ENCODE assay signal across 10 mouse cellular contexts in the genomic region with DNA sequence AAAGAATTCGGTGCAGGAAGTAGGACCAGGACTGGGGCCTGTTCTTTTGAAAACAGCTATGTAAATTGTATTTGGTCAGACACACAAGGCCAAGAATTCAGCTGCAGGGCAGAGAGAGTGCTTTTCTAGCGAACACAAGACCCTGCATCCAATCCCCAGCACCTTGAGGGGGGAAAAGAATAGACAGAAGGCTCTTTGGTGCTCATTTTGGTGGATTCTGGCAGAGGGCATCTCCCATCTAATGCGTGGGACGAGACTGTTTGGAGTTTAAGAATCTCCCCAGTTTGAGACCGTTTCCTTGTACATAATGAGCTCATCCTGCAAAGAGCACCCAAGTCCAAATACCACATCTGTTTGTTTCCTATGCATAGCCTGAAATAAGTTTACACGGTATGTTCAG. TPM values are rescaled to one million over a fixed set of nuclear protein-coding genes. Genes with fewer than 3 reads are reported as not detected.
DNase-seq lines count a peak whose midpoint lies in the region; ATAC-seq and TF ChIP-seq lines count a peak whose summit lies in the region.
"Had no signal": no experiment of that assay in that cellular context is flagged by ENCODE, and none has a peak within 500 bp of the region (broad histone marks: within the 10 kb centered on the region; RNA-seq: fewer than 3 reads in every experiment).

No protein-coding gene starts in this region.

- H3K9ac ChIP-seq in liver, embryonic 11.5 days (ENCODE audit: low read depth, low read length) = peak overlapping the region; percentile 50; the same call in 1 of the 2 replicates
- H3K9ac ChIP-seq in stomach, embryonic 15.5 days = no peak overlapping the region

- no peaks in the 10 kb centered on the region for H3K9me3 ChIP-seq in liver, embryonic 11.5 days (ENCODE audit: control insufficient read depth, low read length)
- H3K9me3 ChIP-seq in stomach, embryonic 15.5 days = no peaks in the 10 kb centered on the region

- DNase-seq in heart, adult 11 months = peak; percentile 88
- no peak for DNase-seq in heart, postnatal 14 days
- no peak for DNase-seq in testis, postnatal 10 days (ENCODE audit: low spot score)
- no peak for DNase-seq in liver, embryonic 11.5 days (ENCODE audit: low spot score)
- no peak for DNase-seq in ovary, postnatal 36 days (ENCODE audit: low spot score)
- no peak for DNase-seq in urinary bladder, postnatal 4 days (ENCODE audit: low spot score in 2 of 2)

- 0 out of 2 replicates have a peak overlapping the region, but pooled peaks have one; percentile 57 for H3K27ac ChIP-seq in testis, adult 2 months (ENCODE audit: control insufficient read depth, insufficient read depth, low read depth, low read length)
- H3K27ac ChIP-seq in liver, embryonic 11.5 days (ENCODE audit: low read depth, low read length) = peak overlapping the region; percentile 84
- H3K27ac ChIP-seq in stomach, embryonic 15.5 days = peak overlapping the region; percentile 85

- H3K4me1 ChIP-seq in testis, adult 2 months (ENCODE audit: control insufficient read depth, insufficient read depth, low read length) = peaks cover 6% of the 10 kb centered on the region
- H3K4me1 ChIP-seq in liver, embryonic 11.5 days (replicated peaks; ENCODE audit: control insufficient read depth, insufficient read depth, low read length) = peaks cover 25% of the 10 kb centered on the region
- peaks cover 25% of the 10 kb centered on the region for H3K4me1 ChIP-seq in stomach, embryonic 15.5 days

- no peak overlapping the region for H3K4me3 ChIP-seq in testis, adult 2 months (ENCODE audit: control insufficient read depth, low read depth, low read length)
- no peak overlapping the region for H3K4me3 ChIP-seq in liver, embryonic 11.5 days (ENCODE audit: low read depth, low read length)
- H3K4me3 ChIP-seq in stomach, embryonic 15.5 days (replicated peaks) = no peak overlapping the region

- H3K4me2 ChIP-seq in liver, embryonic 11.5 days = peak overlapping the region; percentile 56
- H3K4me2 ChIP-seq in stomach, embryonic 15.5 days = peak overlapping the region; percentile 35; the same call in 1 of the 2 replicates

- no peak for TF ChIP-seq POLR2A in testis, adult 2 months (IDR thresholded peaks at IDR 0.05; ENCODE audit: control insufficient read depth, low read depth, low read length)

- H3K36me3 ChIP-seq in testis, adult 2 months (ENCODE audit: control insufficient read depth, insufficient read depth, low read length) = no peaks in the 10 kb centered on the region
- no peaks in the 10 kb centered on the region for H3K36me3 ChIP-seq in liver, embryonic 11.5 days (ENCODE audit: control insufficient read depth, insufficient read depth, low read length)
- no peaks in the 10 kb centered on the region for H3K36me3 ChIP-seq in stomach, embryonic 15.5 days

- no peaks in the 10 kb centered on the region for H3K27me3 ChIP-seq in testis, adult 2 months (ENCODE audit: control insufficient read depth, insufficient read depth, low read length)
- no peaks in the 10 kb centered on the region for H3K27me3 ChIP-seq in liver, embryonic 11.5 days (replicated peaks; ENCODE audit: control insufficient read depth, insufficient read depth, low read length)
- H3K27me3 ChIP-seq in stomach, embryonic 15.5 days (replicated peaks) = no peaks in the 10 kb centered on the region

- ATAC-seq in liver, embryonic 11.5 days (replicated peaks; ENCODE audit: low FRiP score) = no peak
- no peak for ATAC-seq in stomach, embryonic 15.5 days (ENCODE audit: insufficient read depth, low FRiP score, low read depth)

- no peak for TF ChIP-seq CTCF in testis, adult 2 months (IDR thresholded peaks at IDR 0.05; ENCODE audit: control insufficient read depth, insufficient read depth, insufficient replicate concordance, low read depth, low read length)

- WGBS in liver, embryonic 11.5 days = 59% methylated on average over 6 of the region's 6 CpGs
- 48% methylated on average over 6 of the region's 6 CpGs for WGBS in stomach, embryonic 15.5 days

- intact Hi-C loops in heart, postnatal 14 days (cut with DNase I) = no loop called here

RNA-seq across cellular contexts. Expression of a gene that starts 28.6 kb away (rescaled TPM):
- 1 to 10 TPM; 3.3 to 6.1 TPM for total RNA-seq in heart, postnatal 14 days (2021)
- polyA plus RNA-seq in testis, adult 2 months (2012; rRNA removed) = not detected in 2 replicates
- polyA plus RNA-seq in liver, embryonic 11.5 days (2014; fragmentation: Nextera tagmentation; extraction: Ambion mirVana) = not detected in 2 replicates
- 0.67 and 0.80 TPM in 2 replicates for polyA plus RNA-seq in stomach, embryonic 15.5 days (2015; fragmentation: Nextera tagmentation; extraction: Ambion mirVana)
- total RNA-seq: megakaryocyte, adult 5-6 weeks had no signal
- polyA plus RNA-seq: brain, embryonic 14.5 days had no signal

RNA-seq across cellular contexts. Expression of a gene that starts 37.3 kb away (rescaled TPM):
- total RNA-seq in heart, postnatal 14 days (2021) = 1 to 10 TPM; 5.4 to 7.9 TPM
- 47.1 and 48.3 TPM in 2 replicates for polyA plus RNA-seq in testis, adult 2 months (2012; rRNA removed)
- polyA plus RNA-seq in liver, embryonic 11.5 days (2014; fragmentation: Nextera tagmentation; extraction: Ambion mirVana) = 18.9 and 19.5 TPM in 2 replicates
- 12.0 and 12.2 TPM in 2 replicates for polyA plus RNA-seq in stomach, embryonic 15.5 days (2015; fragmentation: Nextera tagmentation; extraction: Ambion mirVana)
